Mouse (Mus musculus) lung, adult 18-20 months (tissue): Measurements from ENCODE around the gene Col9a1.

Experiments
- DNase-seq, 2 experiments: peaks; one replicate each; pipeline ENCODE4 v3.0.0; 2022; ENCODE audit warnings: mixed read lengths in 2 of 2

The Col9a1 gene

DNA sequence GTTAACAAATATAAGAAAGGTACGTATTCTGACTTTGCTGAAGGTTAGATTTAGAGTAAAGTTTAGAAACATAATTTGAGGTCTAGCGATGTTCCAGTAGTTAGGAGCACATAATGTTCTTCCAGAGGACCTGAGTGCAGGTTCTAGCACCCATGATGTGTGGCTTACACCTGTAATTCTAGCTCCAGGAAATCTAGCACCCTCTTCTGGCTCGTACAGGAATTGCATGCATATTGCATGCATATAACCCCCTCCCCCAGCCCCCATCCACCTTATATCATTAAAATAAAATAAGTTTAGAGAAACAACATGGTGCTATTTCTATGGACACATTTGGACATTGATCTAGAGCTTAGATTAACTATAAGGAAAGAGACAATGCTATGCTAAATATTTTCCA, 123.3 kb downstream of the Col9a1 start:
- DNase-seq, result no peak
